In genomic region chr2:25978997-25979396, GRCm38 (mm10) we compare ENCODE assay signal across 18 mouse cellular contexts. TPM values are rescaled to one million over a fixed set of nuclear protein-coding genes. Genes with fewer than 3 reads are reported as not detected.
DNase-seq lines count a peak whose midpoint lies in the region; ATAC-seq and TF ChIP-seq lines count a peak whose summit lies in the region.
"Had no signal": no experiment of that assay in that cellular context is flagged by ENCODE, and none has a peak within 500 bp of the region (broad histone marks: within the 10 kb centered on the region; RNA-seq: fewer than 3 reads in every experiment).

No protein-coding gene starts in this region.

- H3K4me2 ChIP-seq in heart, embryonic 14.5 days (ENCODE audit: low read length) = no peak overlapping the region
- no peak overlapping the region for H3K4me2 ChIP-seq in heart, embryonic 11.5 days
- no peak overlapping the region for H3K4me2 ChIP-seq in lung, embryonic 14.5 days

- no peak for DNase-seq in cerebellum, adult 2 months
- DNase-seq in cerebellum, adult 18-20 months = no peak
- no peak for DNase-seq in lung, embryonic 14.5 days
- DNase-seq in lung, postnatal 36 days = no peak
- DNase-seq in thymus, adult 18-20 months = no peak
- DNase-seq: B cell, adult 2 months; cerebellum, adult 9-10 months; kidney, adult 11 months; kidney, postnatal 25 days; layer of hippocampus, adult 9-11 months; liver, postnatal 0 days; lung, postnatal 14 days; thymus, postnatal 4 days had no signal

- H3K9me3 ChIP-seq in heart, embryonic 14.5 days (ENCODE audit: control insufficient read depth, low read length) = no peaks in the 10 kb centered on the region
- no peaks in the 10 kb centered on the region for H3K9me3 ChIP-seq in heart, embryonic 11.5 days (replicated peaks; ENCODE audit: control insufficient read depth, low read length)
- H3K9me3 ChIP-seq in lung, embryonic 14.5 days (ENCODE audit: low read depth, low read length) = no peaks in the 10 kb centered on the region
- H3K9me3 ChIP-seq: neural tube, embryonic 15.5 days had no signal

- H3K27ac ChIP-seq in cerebellum, adult 2 months (ENCODE audit: insufficient read depth, low read length) = 0 out of 2 replicates have a peak overlapping the region, but pooled peaks have one; percentile 11
- H3K27ac ChIP-seq in heart, embryonic 14.5 days (replicated peaks in 1 of 2; ENCODE audit: control insufficient read depth in 1 of 2, insufficient read depth in 1 of 2, low read depth in 2 of 2, low read length in 2 of 2) = 0 out of 4 replicates have a peak overlapping the region, but pooled peaks of 1 of the 2 experiments have one; percentile 24
- H3K27ac ChIP-seq in heart, embryonic 11.5 days (ENCODE audit: low read depth, low read length) = no peak overlapping the region
- peak overlapping the region; percentile 24; the same call in 1 of the 2 replicates for H3K27ac ChIP-seq in lung, embryonic 14.5 days (ENCODE audit: low read depth)
- H3K27ac ChIP-seq: neural tube, embryonic 15.5 days had no signal

- ATAC-seq in heart, embryonic 14.5 days (ENCODE audit: insufficient number of reproducible peaks, insufficient read depth, low FRiP score, low read depth) = no peak
- no peak for ATAC-seq in heart, embryonic 11.5 days (replicated peaks; ENCODE audit: insufficient number of reproducible peaks, low FRiP score, low TSS enrichment)
- ATAC-seq in lung, embryonic 14.5 days (ENCODE audit: insufficient read depth) = no peak
- ATAC-seq: forebrain, embryonic 16.5 days; liver, postnatal 0 days; midbrain, embryonic 16.5 days had no signal

- peaks cover 4% of the 10 kb centered on the region; the same call in 1 of the 2 replicates for H3K4me1 ChIP-seq in cerebellum, adult 2 months (ENCODE audit: control insufficient read depth, insufficient read depth, low read length)
- H3K4me1 ChIP-seq in heart, embryonic 14.5 days (ENCODE audit: control insufficient read depth in 2 of 2, insufficient read depth in 2 of 2, low read length in 2 of 2) = peaks cover 10 to 41% of the 10 kb centered on the region in 2 experiments
- H3K4me1 ChIP-seq in heart, embryonic 11.5 days (ENCODE audit: control insufficient read depth, insufficient read depth, low read length) = peaks cover 32% of the 10 kb centered on the region
- H3K4me1 ChIP-seq in lung, embryonic 14.5 days (ENCODE audit: insufficient read depth) = peaks cover 8% of the 10 kb centered on the region

- H3K36me3 ChIP-seq in heart, embryonic 14.5 days (ENCODE audit: control insufficient read depth, insufficient read depth, low read length) = peaks cover 11% of the 10 kb centered on the region; the same call in 1 of the 2 replicates
- no peaks in the 10 kb centered on the region for H3K36me3 ChIP-seq in heart, embryonic 11.5 days (ENCODE audit: control insufficient read depth, insufficient read depth, low read length)
- peaks cover 8% of the 10 kb centered on the region; the same call in 1 of the 2 replicates for H3K36me3 ChIP-seq in lung, embryonic 14.5 days (ENCODE audit: insufficient read depth)
- H3K36me3 ChIP-seq: neural tube, embryonic 15.5 days had no signal

- no peaks in the 10 kb centered on the region for H3K27me3 ChIP-seq in cerebellum, adult 2 months (ENCODE audit: control insufficient read depth, insufficient read depth, low read length)
- no peaks in the 10 kb centered on the region for H3K27me3 ChIP-seq in heart, embryonic 14.5 days (ENCODE audit: control insufficient read depth, insufficient read depth, low read length)
- H3K27me3 ChIP-seq in heart, embryonic 11.5 days (ENCODE audit: control insufficient read depth, insufficient read depth, low read length) = no peaks in the 10 kb centered on the region
- H3K27me3 ChIP-seq in lung, embryonic 14.5 days (ENCODE audit: insufficient read depth, low read length) = no peaks in the 10 kb centered on the region
- H3K27me3 ChIP-seq: neural tube, embryonic 15.5 days had no signal

- no peak for TF ChIP-seq CTCF in cerebellum, adult 2 months (IDR thresholded peaks at IDR 0.05; ENCODE audit: borderline replicate concordance, insufficient read depth, low read depth, low read length)
- TF ChIP-seq CTCF in lung, embryonic 14.5 days (IDR thresholded peaks at IDR 0.05; ENCODE audit: low read depth) = no peak

- WGBS in cerebellum, adult 2 months = 55% methylated on average over 4 of the region's 4 CpGs
- 73% methylated on average over 4 of the region's 4 CpGs for WGBS in heart, embryonic 14.5 days
- WGBS in heart, embryonic 11.5 days (ENCODE audit: insufficient replicate concordance) = 62% methylated on average over 4 of the region's 4 CpGs
- 71% methylated on average over 4 of the region's 4 CpGs for WGBS in lung, embryonic 14.5 days

- no peak for TF ChIP-seq POLR2A in cerebellum, adult 2 months (IDR thresholded peaks at IDR 0.05; ENCODE audit: borderline replicate concordance, insufficient read depth, low read length)

- H3K9ac ChIP-seq in heart, embryonic 14.5 days (ENCODE audit: low read length) = peak overlapping the region; percentile 45
- no peak overlapping the region for H3K9ac ChIP-seq in heart, embryonic 11.5 days (ENCODE audit: low read depth, low read length)
- no peak overlapping the region for H3K9ac ChIP-seq in lung, embryonic 14.5 days
- H3K9ac ChIP-seq: liver, postnatal 0 days; neural tube, embryonic 15.5 days had no signal

- H3K4me3 ChIP-seq in cerebellum, adult 2 months (replicated peaks; ENCODE audit: insufficient read depth, low read depth, low read length) = no peak overlapping the region
- no peak overlapping the region for H3K4me3 ChIP-seq in heart, embryonic 14.5 days (ENCODE audit: control insufficient read depth in 1 of 2, insufficient read depth in 1 of 2, low read depth in 1 of 2, low read length in 2 of 2)
- no peak overlapping the region for H3K4me3 ChIP-seq in heart, embryonic 11.5 days (ENCODE audit: low read depth, low read length)
- no peak overlapping the region for H3K4me3 ChIP-seq in lung, embryonic 14.5 days (ENCODE audit: low read depth, low read length)
- H3K4me3 ChIP-seq: neural tube, embryonic 15.5 days had no signal

RNA-seq across cellular contexts. Expression of gene Camsap1, which starts 4.1 kb away (rescaled TPM):
- polyA plus RNA-seq in cerebellum, adult 2 months (2012; rRNA removed) = 35.7 and 39.7 TPM in 2 replicates
- polyA plus RNA-seq in heart, embryonic 14.5 days (2014; fragmentation: Nextera tagmentation; extraction: Ambion mirVana) = 15.5 and 18.6 TPM in 2 replicates
- 8.9 and 14.1 TPM in 2 replicates for polyA plus RNA-seq in heart, embryonic 11.5 days (2014; fragmentation: Nextera tagmentation; extraction: Ambion mirVana)
- 27.8 and 31.9 TPM in 2 replicates for polyA plus RNA-seq in lung, embryonic 14.5 days (2014; fragmentation: Nextera tagmentation; extraction: Ambion mirVana)

RNA-seq across cellular contexts. Expression of gene Ubac1, which starts 42.5 kb away (rescaled TPM):
- 92.2 and 101 TPM in 2 replicates for polyA plus RNA-seq in cerebellum, adult 2 months (2012; rRNA removed)
- 113 and 114 TPM in 2 replicates for polyA plus RNA-seq in heart, embryonic 14.5 days (2014; fragmentation: Nextera tagmentation; extraction: Ambion mirVana)
- 136 and 141 TPM in 2 replicates for polyA plus RNA-seq in heart, embryonic 11.5 days (2014; fragmentation: Nextera tagmentation; extraction: Ambion mirVana)
- 72.6 and 80.8 TPM in 2 replicates for polyA plus RNA-seq in lung, embryonic 14.5 days (2014; fragmentation: Nextera tagmentation; extraction: Ambion mirVana)
